Mouse (Mus musculus): ENCODE data around the gene Cyp24a1.

DNA sequence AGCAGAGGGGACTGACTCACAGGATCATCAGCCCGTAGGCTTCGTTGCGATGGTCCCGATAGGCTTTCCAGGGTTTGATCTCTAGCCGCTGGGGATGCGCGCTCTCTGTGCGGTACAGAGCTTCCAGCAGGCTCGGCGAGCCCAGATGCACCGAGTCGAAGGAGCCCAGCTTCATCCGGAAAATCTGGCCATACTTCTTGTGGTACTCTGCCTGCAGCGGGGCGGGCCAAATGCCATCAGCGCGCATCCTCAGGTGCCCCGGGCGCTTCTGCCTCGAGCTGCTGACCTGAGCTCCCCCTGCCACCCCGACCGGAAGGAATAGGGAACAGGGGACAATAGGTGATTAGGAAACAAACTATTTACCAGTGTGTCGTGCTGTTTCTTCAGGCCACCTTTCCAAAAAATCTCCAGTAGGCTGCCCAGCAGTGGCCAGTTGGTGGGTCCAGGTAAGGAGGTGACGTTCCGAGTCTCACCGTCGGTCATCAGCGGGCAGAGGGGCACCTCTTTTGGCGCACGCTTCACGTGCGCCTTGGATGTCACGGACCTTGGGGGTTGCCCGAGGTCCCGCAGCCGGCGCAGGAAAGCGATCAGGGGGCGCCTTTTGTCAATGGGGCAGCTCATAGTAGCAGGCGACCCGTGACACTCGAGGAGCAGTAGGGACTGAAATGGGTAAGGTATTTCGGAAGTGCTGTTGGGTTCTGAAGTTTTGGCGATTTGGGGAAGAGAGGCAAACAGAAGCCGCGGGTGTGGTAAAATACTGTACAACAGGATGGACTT, 603 bp downstream of the Cyp24a1 start, which contains the start of gene Pfdn4:
- TF ChIP-seq CTCF (IDR thresholded peaks at IDR 0.05; ENCODE audit: low read depth, low read length) = no peak
- no peak for TF ChIP-seq GATA2 (IDR thresholded peaks at IDR 0.05; ENCODE audit: borderline replicate concordance, low read depth, low read length)
- TF ChIP-seq POLR2AphosphoS5 (IDR thresholded peaks at IDR 0.05; ENCODE audit: insufficient replicate concordance, low read depth, low read length) = no peak
- TF ChIP-seq TAL1 (conservative IDR thresholded peaks at IDR 0.05; ENCODE audit: low read depth, low read length) = no peak
